Mouse (Mus musculus): ENCODE data around the gene Ciart.

GRCm38 (mm10) chr3:95903753-95904502 is 21.9 kb upstream of the Ciart start:
- TF ChIP-seq TAL1 (conservative IDR thresholded peaks at IDR 0.05; ENCODE audit: low read depth, low read length) (no peak), CTCF (IDR thresholded peaks at IDR 0.05; ENCODE audit: low read depth, low read length) (no peak)
